Mouse (Mus musculus): ENCODE data around the gene Dbh.

Gene Dbh

DNA sequence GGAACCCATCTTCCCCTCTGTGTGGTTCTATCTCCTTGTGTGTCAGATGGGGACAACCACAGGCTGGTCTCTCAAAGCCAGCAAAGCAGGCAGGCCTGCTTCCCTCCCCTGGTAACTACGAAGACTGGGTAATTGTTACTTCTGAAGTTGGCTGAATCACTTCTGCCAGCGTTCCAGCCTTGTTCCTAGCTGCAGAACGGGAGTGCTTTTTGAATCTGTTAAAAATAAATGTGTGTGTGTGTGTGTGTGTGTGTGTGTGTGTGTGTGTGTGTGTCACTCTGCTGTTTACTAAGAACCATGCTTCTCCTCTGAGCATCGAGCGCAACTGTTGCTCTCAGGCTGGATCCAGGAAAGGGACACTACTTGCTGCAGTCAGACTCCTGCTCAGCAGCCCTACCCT lies 1.2 kb upstream of the Dbh start:
- DNase-seq (ENCODE audit: extremely low read depth, low read depth): no peak

DNA sequence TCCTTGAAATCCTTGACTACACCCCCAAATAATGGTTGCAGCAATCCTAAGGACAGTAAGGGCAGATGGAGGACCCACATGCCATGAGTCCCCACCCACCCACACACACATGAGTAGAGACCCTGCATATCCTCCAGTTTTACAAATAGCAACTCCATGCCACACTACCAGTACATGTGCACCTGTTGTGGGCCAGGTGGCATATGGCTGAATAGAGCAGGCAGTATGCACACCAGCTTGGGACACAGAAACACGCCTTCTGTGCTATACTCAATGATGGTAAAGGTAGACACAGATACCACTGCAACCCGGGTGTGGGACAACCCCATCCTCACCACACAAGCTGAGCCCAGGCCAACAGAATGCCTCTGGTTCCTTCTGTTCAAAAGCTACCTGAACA lies 1.0 kb downstream of the Dbh start:
- no peak for DNase-seq (ENCODE audit: extremely low read depth, low read depth)

DNA sequence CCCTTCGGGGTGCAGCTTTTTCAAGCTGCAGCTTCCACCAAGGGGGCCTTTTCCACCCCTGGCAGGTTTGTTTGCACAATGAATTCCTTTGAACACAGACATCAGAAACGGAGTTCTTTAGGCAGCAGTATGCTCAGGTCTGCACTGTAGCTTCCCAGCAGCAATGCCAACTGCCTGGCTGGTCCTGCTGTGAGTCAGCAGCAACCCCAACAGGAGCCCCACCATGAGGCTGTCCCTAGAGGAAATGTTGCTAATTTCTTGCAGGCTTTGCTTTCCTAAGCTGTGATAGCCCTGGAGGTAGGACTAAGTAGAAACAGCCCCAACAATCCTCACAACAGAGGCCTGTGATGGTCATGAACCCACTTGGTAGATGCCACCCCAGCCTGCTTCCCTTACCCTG lies 2.0 kb downstream of the Dbh start:
- no peak for DNase-seq (ENCODE audit: extremely low read depth, low read depth)

DNA sequence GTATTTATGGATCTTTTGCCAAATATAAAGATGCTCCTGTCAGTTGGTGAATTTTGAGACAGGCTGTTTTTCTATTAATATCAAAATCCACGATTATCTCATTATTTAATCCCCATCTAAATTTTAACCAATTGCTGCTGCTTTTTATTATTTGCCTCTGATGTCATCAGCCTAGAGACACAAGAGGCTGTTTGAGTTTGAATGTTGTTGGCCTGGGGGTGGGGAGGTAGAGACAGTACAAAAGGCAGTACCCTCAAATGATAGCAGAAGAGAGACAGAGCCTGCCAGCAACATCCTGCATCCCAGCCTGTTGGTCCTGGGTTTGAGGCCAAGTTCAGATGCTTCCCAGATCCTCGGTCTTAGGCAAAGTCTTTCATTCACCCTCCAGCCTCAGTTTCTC lies 9.2 kb downstream of the Dbh start:
- DNase-seq (ENCODE audit: extremely low read depth, low read depth): no peak

DNA sequence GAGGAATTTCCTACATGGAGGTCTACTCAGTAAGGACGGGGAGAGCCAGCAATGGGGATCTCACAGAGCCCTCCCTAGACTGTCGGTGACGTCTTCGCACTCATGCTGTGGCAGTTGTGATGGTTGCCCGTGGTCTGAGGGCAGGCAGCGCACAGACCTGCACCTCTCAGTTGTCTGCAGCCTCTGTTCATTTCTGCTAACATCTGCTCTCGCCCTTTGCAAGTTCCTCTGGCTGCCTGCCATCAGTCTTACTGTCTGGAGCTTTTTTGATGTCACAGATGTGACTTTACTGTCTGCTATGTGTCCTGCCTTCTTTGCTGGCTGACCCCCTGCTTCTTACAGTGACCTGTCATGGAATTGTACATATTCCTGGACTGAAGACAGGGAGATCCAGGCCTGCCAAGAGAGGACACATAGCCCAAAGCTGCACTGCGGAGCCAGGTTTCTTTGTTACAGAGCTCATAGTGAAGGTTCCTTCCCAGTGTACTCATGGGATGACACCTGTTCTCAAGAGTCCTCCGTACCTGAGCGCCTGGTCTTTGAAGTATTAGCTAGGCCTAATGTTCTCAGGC lies 10.7 kb downstream of the Dbh start:
- no peak for DNase-seq (ENCODE audit: extremely low read depth, low read depth)

DNA sequence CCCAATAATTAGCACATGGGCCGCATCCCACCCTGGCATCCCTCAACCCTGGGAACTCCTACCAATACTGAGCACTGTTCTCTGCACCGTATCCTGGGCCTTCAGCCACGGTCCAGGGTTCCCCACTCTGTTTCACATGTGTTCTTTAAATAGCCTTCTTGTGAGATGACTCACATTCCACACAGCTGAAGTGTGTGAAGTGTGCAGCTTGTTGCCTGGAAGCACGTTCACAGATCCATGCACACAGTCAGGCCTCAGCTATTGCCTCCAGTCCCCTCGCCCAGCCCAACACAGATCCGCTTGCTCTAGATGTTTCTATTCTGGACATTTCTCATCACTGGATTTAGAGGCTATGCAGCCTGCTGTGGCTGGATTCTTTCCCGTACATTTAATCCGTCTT lies 14.1 kb downstream of the Dbh start:
- DNase-seq (ENCODE audit: extremely low read depth, low read depth): no peak

DNA sequence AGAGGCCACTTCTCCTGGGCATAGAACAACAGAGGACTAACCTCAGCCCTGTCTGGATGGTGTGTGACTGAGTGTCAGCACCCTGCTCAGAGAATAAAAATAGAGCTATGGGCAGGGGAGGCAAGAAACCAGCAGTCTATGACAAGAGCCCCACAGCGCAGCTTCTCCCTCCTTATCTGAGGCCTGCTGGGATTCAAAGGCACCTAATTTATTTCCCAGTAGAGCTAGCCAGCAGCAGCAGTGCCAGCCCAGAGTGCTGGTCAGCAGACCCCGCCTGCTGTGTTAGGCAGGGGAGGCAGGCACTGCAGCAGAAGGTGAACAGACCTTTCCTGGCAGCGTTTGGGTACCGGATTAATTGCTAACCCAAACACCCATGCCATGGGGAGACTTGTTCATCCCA lies 16.9 kb downstream of the Dbh start:
- no peak for DNase-seq (ENCODE audit: extremely low read depth, low read depth)

DNA sequence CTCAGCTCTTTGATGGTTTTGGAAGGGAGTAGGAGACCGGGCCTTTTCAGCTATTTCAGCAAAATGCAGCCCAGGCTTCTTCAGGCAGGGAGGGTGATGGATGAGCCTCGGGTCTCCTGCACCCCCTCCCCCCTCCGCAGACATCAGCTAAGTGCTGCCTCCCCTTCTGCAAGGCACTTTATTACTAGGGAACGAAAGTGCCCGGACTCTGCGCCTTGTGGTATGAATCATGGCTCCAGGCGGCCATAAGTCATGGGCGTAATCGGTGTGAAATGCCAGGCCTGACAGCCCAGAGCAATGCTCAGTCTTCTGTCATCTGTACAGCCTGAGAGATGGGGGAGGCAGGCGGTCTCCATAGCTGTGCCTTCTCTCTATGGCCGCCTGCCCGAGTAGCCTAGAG lies 18.7 kb downstream of the Dbh start:
- DNase-seq (ENCODE audit: extremely low read depth, low read depth): no peak

DNA sequence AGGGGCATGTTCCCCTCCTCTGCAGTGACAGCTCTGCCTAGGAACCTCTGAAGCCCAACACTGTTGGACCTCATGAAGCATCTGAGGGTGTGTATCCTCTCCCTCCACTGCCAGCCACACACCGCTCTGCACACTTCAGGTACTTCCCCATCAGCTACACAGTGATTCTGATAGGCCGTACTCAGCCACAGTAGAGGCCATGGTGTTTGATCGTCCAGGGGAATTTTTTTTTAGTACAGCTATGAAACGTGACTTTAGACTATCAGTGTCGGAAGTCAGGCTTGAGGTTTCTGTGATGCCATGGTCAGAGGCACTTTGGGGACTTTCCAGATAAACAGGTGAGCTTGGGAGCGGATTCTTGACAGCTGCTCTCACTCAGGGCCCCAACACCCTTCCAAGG lies 22.5 kb downstream of the Dbh start:
- DNase-seq (ENCODE audit: extremely low read depth, low read depth): no peak

DNA sequence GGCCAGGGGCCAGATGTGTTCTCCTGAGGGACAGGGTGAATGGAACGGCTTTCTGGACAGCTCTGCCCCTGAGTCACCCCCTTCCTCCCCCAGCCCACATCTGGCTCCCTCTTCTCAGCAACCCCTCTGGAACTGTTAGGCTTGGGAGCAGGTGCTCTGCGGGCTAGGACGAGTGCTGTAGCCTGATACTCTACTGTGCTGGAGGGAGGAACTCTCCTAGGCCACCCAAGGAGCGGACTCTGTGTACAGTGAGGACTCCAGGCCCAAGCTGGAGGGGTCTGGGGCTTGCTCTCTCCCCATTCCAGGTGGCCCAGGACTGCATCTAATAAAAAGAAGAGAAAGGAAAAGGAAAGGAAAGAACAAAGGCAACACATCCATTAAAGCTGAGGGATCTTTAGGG lies 25.0 kb downstream of the Dbh start:
- no peak for DNase-seq (ENCODE audit: extremely low read depth, low read depth)

DNA sequence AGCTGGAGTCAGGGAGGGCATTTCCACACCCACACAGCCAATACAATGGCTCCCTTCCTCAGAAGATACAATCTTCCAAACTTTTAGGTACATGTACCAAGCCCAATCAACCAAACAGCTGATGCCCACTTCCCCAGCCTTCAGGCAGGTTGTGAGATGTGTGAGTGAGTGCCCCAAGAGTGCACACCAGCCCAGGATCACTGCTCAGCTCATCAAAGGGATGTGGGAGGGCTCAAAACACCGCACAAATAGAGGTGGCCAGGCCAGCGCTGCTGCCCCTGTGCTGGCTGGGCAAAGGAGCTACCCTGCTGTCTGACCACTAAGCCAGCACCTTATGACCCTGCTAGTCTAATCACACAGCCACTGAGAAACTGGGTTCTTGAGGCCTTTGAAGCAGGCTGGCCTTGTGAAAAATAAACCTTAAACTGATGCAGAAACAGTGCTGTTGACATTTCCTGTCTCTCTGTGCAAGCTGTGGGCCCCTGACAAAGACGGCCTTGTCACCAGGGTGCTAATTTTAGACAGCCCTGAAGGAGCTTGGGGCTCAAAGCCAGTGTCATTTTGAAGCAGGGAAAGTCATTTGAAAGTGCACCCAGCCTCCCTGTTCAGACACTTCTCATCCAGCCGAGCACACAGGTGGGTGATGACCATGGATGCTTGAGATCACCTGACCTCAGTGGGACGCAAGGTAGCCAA lies 33.7 kb downstream of the Dbh start:
- no peak for DNase-seq (ENCODE audit: extremely low read depth, low read depth)

DNA sequence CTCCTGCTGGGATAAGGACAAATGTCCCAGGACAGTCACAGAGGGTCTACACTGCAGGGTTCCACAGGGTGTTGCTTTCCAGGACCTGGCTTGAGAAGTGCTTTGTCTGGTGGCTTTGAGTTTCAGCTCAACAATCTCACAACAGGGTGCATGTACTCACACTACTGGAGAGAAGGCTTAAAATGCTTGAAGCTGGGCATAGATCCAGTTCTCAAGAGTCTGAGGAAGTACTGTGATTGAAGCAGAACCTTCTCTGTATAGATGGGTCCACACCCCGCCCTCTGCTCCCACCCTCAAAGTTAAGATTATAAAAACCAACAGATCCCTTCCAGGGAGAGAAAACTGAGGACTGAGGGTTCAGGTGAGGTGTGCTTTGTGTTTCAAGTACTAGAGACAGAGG lies 35.6 kb downstream of the Dbh start:
- no peak for DNase-seq (ENCODE audit: extremely low read depth, low read depth)

DNA sequence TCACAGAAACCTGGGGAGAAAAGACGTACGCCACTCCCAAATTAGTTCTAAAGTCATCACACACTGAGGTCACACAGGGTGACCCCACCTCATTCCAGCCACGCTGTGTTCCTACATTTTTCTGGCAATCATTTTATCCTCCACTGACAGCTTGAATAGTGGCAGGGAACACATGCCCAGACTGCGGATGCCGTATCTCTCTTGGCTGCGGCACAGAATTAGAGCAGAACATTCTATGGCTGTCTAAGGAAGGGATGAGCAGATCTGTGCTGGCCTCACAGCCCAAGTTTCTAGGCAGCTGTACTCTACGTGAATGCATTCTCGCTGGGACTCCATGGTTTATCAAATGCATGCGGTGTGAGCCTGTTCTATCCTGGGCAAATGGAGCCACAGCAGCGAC lies 40.6 kb downstream of the Dbh start:
- DNase-seq (ENCODE audit: extremely low read depth, low read depth): no peak

DNA sequence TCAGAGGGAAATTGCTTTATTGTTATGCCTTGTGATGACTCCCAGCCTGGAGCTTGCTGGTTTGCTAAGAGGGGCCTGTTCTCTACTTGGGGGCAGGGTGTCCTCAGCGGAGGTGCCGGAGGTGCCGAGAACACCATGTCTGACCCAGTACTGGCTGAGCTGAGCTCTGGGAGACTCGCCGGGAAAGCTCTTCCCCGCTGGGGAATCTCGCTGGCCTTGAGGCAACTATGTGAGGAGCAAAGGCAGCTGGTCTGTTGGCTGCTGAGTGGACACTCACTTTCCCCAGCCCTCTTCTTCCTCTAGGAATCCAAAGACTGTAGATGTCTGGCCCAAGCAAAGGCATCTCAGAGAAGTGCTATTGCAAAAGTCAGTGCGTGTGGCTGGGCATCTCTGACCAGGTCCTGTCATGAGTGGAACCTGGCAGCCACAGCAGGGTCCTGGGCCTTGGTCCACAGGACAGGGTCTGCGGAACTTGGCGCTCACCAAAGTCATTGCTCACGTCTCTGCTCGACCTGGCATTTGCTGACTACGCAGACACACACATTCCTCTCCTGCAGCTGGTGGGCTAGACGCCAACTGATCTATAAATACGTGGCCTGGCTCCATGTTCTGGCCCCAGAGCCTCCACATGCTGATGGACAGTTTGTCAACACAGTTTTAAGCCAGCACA lies 41.2 kb downstream of the Dbh start:
- DNase-seq (ENCODE audit: extremely low read depth, low read depth): no peak

DNA sequence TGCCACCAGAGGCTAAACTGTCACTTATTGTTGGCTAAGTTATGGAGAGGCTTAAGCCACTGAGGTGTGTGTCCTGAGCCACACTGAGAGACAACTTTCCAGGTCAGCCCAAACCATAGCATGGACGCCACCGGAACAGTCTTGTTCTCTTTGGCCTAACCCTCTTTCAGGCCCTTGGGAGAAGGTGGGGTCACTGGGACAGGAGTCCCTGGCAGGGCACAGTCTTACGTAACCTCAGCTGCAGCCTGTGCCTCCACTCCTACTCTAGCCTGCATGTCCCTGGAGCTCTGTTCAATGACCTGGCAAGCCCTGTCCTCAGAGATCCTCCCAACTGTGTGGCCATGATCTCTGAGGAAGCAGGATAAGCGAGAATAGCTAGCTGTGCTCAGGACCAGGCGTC lies 42.1 kb downstream of the Dbh start:
- no peak for DNase-seq (ENCODE audit: extremely low read depth, low read depth)

DNA sequence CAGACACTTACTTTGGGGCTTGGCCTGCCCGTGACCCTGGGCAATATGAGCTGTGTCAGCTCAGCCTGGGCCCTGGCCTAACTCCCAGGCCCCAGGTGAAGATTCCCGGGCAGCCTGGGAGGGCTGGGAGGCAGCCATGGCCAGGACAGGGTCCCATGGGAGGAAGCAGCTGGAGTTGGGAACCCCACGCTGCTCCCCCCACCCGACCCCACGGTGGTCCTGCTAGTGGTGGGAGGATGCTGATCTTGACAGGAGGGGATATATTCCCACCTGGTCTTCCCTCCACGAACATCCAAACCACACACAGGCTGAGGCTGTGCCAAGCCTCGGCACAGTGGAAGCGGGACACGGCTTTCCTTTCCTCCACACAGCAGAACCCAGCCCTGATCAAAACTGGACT lies 44.3 kb downstream of the Dbh start:
- DNase-seq (ENCODE audit: extremely low read depth, low read depth): no peak

DNA sequence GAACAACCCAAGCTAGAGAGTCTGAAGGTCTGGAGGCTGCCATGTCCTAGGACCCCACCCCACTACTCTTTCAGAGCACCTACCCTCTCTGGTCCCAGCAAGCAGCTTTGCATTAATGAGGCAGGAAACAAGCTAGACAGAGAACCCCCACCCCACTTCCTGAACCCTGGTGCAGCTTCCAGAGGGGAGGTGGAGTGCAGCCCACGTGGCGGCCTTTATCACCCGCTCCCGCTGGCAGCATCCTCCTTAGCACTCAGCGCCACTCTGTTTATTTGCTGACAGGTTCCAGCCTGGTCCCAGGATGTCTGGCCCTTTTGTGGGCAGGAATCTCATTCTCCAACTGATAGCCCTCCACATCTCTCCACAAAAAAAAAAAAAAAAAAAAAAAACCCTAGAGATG lies 44.8 kb downstream of the Dbh start:
- no peak for DNase-seq (ENCODE audit: extremely low read depth, low read depth)

DNA sequence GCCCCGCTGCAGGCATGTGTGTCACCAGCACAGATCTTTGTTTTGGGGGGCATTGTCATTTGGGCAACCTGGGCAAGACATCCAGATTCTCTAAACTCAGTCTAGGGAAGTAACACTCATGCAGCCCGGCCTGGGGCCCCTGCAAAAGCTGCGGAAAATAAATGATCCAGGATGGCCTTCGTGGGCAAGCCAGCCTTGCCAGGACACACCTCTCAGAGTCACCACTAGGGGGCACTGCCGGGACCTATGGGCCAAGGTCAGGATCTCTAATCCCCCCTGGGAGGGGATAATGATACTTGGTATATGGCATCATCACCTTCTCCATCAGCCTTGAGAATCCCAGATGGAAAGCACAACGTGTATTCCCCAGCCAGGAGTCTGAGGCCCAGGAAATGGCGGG lies 45.2 kb downstream of the Dbh start:
- no peak for DNase-seq (ENCODE audit: extremely low read depth, low read depth)

DNA sequence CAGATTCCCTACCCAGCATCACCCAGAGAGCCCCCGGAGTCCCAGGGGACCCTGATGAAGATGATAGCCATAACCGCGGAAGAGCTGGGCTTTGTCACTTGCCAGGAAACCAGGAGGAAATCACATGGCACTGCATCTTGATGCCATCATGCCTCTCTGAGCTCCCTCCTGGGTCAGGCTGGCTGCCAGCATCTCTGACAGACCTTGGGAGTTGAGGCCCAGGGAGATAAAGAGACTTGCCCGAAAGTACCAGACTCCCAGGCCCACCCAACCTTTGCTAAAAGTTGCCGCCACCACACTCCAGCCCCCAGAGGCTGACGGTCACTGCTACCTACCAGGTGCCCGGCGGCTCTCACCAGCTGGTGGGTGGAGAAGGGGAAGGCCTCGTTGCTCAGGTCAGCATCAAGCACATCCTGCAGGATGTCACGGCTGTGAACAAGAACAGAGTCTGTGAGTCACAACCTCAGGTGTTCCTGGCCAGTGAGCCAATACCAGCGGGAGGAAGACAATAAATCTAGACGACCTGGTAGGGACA lies 45.7 kb downstream of the Dbh start:
- no peak for DNase-seq (ENCODE audit: extremely low read depth, low read depth)

DNA sequence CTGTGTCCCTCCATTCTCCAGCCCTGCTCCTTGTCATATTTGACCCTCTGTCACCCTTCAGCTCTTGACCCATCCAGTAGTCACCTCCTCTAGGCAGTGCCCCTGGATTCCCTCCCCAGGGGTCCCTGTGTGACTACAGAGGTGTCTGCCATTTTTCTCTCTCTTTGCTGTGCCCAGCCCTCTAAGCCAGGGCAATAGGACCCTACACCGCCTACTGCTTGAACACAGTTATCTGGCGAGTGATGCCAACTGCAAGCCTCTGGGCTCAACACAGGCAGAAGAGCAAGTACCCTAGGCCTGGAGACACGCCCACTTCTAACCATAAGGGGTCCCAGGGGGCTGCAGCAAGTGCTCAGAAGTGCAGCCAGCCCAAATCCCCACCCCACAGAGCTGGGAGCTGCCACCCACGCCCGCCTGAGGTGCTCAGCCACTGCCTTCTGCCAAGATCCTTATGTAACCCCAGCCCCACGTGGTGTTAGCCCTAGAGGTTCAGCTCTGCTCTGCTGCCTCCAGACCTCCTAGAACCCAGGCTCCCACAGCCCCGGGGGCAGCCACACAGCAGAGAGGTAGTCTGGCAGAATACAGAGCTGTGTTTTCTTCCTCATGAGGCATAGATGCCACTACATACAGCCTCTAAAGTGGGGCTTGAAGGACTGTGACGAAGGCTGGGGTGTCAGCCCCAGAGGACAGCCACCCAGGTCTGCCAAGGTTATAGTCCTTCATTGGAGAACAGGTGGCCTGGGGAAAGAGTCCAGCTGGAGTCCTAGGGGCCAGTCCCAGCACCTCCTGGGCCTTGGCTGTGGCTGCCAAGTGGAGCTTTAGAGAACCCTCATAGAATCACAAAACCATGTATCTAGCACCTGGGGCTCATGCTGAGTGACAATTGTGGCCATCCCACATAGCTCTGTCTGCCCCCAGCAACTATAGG lies 47.2 kb downstream of the Dbh start:
- no peak for DNase-seq (ENCODE audit: extremely low read depth, low read depth)

DNA sequence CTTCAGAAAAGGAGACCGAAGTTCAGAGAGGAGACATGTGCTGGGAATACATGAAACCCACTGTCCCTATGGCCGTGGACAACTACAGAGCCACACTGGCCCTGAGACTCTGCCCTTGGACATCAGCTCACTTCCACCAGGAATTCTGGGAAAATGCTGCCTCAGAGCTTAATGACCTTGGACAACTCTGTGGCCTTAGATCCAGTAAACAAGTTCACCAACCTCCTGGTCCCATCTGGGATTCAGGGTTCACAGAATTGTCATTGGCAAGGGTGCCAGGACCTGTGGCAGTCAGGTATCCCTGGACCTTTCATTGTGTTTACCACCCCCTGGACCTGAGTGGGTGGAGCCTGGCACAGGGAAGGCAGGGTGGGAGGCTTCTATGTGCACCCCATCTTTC lies 50.5 kb downstream of the Dbh start:
- no peak for DNase-seq (ENCODE audit: extremely low read depth, low read depth)

DNA sequence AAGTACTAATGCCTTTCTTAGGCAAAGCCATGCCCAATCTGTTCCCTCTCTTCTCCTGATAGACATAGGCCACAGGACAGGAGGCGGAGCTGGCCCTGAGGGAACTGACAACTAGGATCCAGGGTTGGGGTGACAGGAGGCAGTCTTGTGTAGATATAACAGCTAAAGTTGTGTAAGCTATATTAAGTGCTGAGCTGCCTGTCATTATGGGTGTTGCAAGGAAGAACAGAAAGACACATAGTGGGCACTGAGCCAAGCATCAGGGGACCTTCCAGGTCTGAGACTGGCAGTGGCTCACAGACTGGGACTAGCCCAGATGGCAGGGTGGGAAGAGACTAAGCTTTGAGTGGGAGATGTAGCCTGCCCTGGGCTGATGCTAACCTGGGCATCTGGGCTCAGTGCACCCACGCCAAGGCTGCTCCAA lies 53.1 kb downstream of the Dbh start:
- no peak for DNase-seq (ENCODE audit: extremely low read depth, low read depth)
